Mouse (Mus musculus) adrenal gland, postnatal 36 days (tissue): ENCODE data around the gene Eipr1. TPM values are rescaled to one million over a fixed set of nuclear protein-coding genes. Genes with fewer than 3 reads are reported as not detected.
"Not testable (repeated sequence)": the region's sequence is repeated elsewhere in the genome, so short reads cannot be mapped to it uniquely, and the experiment has no call there.

Source experiments
- DNase-seq, 2 experiments: peaks; one replicate each; pipeline ENCODE4 v3.0.0; 2021; ENCODE audit warnings: mixed read lengths in 1 of 2
- total RNA-seq, 2 experiments: library from RNA; stranded (reverse); gene quantifications; 2 replicates each; pipeline ENCODE4 v1.2.3; 2021

Eipr1 gene
- total RNA-seq, 2 experiments from 2014 or later, result 16.7 to 20.2 TPM

- no peak for DNase-seq
These were observed 137.6 kb downstream of the Eipr1 start for GRCm38 (mm10) chr12:28889068-28889674.

- DNase-seq, result no peak
These were observed 139.9 kb downstream of the Eipr1 start for GRCm38 (mm10) chr12:28891523-28891922.

- DNase-seq, result no peak
These were observed 145.0 kb downstream of the Eipr1 start for GRCm38 (mm10) chr12:28896577-28896976.

- DNase-seq, result no peak
These were observed 146.7 kb downstream of the Eipr1 start for GRCm38 (mm10) chr12:28898307-28898706.

GRCm38 (mm10) chr12:28899696-28900095 lies 148.1 kb downstream of the Eipr1 start:
- no peak for DNase-seq

GRCm38 (mm10) chr12:28900341-28900740 lies 148.7 kb downstream of the Eipr1 start:
- DNase-seq, result no peak

GRCm38 (mm10) chr12:28902132-28902531 lies 150.5 kb downstream of the Eipr1 start:
- no peak for DNase-seq

GRCm38 (mm10) chr12:28903082-28903481 lies 151.5 kb downstream of the Eipr1 start:
- DNase-seq, result peak; percentile 14 to 17

- no peak for DNase-seq
These were observed 153.9 kb downstream of the Eipr1 start for GRCm38 (mm10) chr12:28905486-28905885.

- DNase-seq, result no peak
These were observed 154.4 kb downstream of the Eipr1 start for GRCm38 (mm10) chr12:28906016-28906415.

- DNase-seq, result no peak
These were observed 155.2 kb downstream of the Eipr1 start for GRCm38 (mm10) chr12:28906809-28907297.

GRCm38 (mm10) chr12:28907814-28908213 lies 156.2 kb downstream of the Eipr1 start:
- no peak for DNase-seq

GRCm38 (mm10) chr12:28909851-28910250 lies 158.2 kb downstream of the Eipr1 start:
- DNase-seq, result no peak

GRCm38 (mm10) chr12:28910568-28910967 lies 159.0 kb downstream of the Eipr1 start:
- DNase-seq, result no peak

GRCm38 (mm10) chr12:28912351-28912936 lies 160.8 kb downstream of the Eipr1 start:
- peak in 1 of 2 experiments; percentile 13 for DNase-seq

- DNase-seq, result no peak
These were observed 161.5 kb downstream of the Eipr1 start for GRCm38 (mm10) chr12:28913099-28913498.

- not testable (repeated sequence) for DNase-seq
These were observed 162.5 kb downstream of the Eipr1 start for GRCm38 (mm10) chr12:28914056-28914455.

Other genes with a start within 250 kb of the Eipr1 start
- gene Dcdc2c, start 199.4 kb upstream of the Eipr1 start, total RNA-seq, result not detected
- not detected for gene Allc, start 169.3 kb upstream of the Eipr1 start, total RNA-seq
- gene Colec11, start 128.4 kb upstream of the Eipr1 start, total RNA-seq, result 1 to 10 TPM; 4.2 to 4.4 TPM
- 100 to 1,000 TPM; 436 to 474 TPM for gene Rps7, start 115.8 kb upstream of the Eipr1 start, total RNA-seq
- 10 to 100 TPM; 13.8 to 16.7 TPM for gene Rnaseh1, start 102.2 kb upstream of the Eipr1 start, total RNA-seq
- gene Adi1, start 76.6 kb upstream of the Eipr1 start, total RNA-seq, result 10 to 100 TPM; 66.5 to 84.0 TPM
- 10 to 100 TPM; 35.8 to 43.0 TPM for gene Trappc12, start 1.3 kb upstream of the Eipr1 start, total RNA-seq